Mouse (Mus musculus) E14TG2a.4 (cell line): ENCODE results near the gene Gm10803.
A peak's percentile ranks its signal among the peaks of the same experiment; 100 is the strongest.

ENCODE experiments used
- CTCF ChIP-seq: conservative IDR thresholded peaks from 2 replicates; pipeline ENCODE4 v1.5.1; 2014; ENCODE audit warnings: low read length
- NANOG ChIP-seq: IDR thresholded peaks from 2 replicates; pipeline ENCODE4 v1.6.1; 2014; ENCODE audit warnings: borderline replicate concordance, low read length, mixed read lengths
- POU5F1 ChIP-seq: IDR thresholded peaks from 2 replicates; pipeline ENCODE4 v1.6.1; 2014; ENCODE audit warnings: low read length, borderline replicate concordance

GRCm38 (mm10) chr2:93537385-93537967 lies 22.9 kb upstream of the Gm10803 start:
- TF ChIP-seq CTCF, result peak; percentile 55
- no peak for TF ChIP-seq NANOG
- no peak for TF ChIP-seq POU5F1
